Mouse (Mus musculus): Measurements from ENCODE around the gene Ppfia4. TPM values are rescaled to one million over a fixed set of nuclear protein-coding genes. Genes with fewer than 3 reads are reported as not detected.

Ppfia4 gene
- polyA plus RNA-seq, 1 experiment from 2014 or later, result 16.4 TPM

DNA sequence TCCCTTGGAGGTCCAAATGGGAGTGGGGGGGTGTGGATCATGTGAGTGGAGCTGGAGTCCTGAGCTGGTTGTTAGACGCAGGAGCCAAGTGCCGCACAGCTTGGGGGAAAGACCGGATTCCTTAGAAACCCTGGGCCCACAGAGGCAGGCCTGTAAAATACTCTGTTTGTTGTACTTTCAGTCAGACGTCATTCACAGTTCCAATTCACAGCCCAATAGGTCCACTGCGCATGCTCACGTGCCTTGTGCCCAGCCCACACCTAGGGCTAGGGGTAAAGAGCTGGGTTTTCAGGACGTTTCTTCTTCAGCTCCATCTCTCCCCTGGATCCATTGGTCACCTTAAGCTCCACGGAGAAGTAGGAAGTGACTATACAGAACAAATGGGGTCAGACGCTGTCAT, 40.1 kb downstream of the Ppfia4 start:
- Histone ChIP-seq H3K27ac (ENCODE audit: low read length) (no peak overlapping the region), H3K9ac (replicated peaks; ENCODE audit: low read depth, low read length) (no peak overlapping the region), H3K4me3 (replicated peaks; ENCODE audit: low read length) (no peak overlapping the region), H3K27me3 (replicated peaks; ENCODE audit: control insufficient read depth, insufficient read depth, low read length) (no peaks in the 10 kb centered on the region), H3K4me1 (replicated peaks; ENCODE audit: control insufficient read depth, insufficient read depth, low read length) (peaks cover 2% of the 10 kb centered on the region; the same call in 1 of the 2 replicates), H3K4me2 (ENCODE audit: low read length) (no peak overlapping the region), H3K9me3 (ENCODE audit: control insufficient read depth, low read length) (no peaks in the 10 kb centered on the region), H3K36me3 (ENCODE audit: control insufficient read depth, insufficient read depth) (no peaks in the 10 kb centered on the region)
- no peak for ATAC-seq
- WGBS, result 41% methylated on average over 9 of the region's 9 CpGs

DNA sequence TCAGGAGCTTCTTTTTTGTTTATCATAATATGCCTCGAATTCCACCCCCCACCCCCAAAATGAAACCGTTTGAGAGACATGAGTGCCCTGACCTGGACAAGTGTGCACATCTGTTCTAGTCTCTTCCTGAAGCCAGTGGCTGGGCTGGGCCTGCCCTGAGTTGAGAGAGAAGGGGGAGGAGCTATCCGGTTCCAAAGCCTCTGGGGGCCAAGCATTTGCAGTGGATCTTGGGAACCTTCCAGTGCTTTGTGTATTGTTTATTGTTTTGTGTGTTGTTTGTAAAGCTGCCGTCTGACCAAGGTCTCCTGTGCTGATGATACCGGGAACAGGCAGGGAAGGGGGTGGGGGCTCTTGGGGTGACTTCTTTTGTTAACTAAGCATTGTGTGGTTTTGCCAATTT, 40.7 kb downstream of the Ppfia4 start:
- H3K4me1 ChIP-seq (replicated peaks; ENCODE audit: control insufficient read depth, insufficient read depth, low read length), result peaks cover 2% of the 10 kb centered on the region; the same call in 1 of the 2 replicates
- H3K4me3 ChIP-seq (replicated peaks; ENCODE audit: low read length), result no peak overlapping the region
- H3K27me3 ChIP-seq (replicated peaks; ENCODE audit: control insufficient read depth, insufficient read depth, low read length), result no peaks in the 10 kb centered on the region
- no peak for ATAC-seq
- H3K9me3 ChIP-seq (ENCODE audit: control insufficient read depth, low read length), result no peaks in the 10 kb centered on the region
- no peak overlapping the region for H3K9ac ChIP-seq (replicated peaks; ENCODE audit: low read depth, low read length)
- WGBS, result 16% methylated on average over 5 of the region's 5 CpGs
- no peaks in the 10 kb centered on the region for H3K36me3 ChIP-seq (ENCODE audit: control insufficient read depth, insufficient read depth)
- no peak overlapping the region for H3K4me2 ChIP-seq (ENCODE audit: low read length)
- no peak overlapping the region for H3K27ac ChIP-seq (ENCODE audit: low read length)

DNA sequence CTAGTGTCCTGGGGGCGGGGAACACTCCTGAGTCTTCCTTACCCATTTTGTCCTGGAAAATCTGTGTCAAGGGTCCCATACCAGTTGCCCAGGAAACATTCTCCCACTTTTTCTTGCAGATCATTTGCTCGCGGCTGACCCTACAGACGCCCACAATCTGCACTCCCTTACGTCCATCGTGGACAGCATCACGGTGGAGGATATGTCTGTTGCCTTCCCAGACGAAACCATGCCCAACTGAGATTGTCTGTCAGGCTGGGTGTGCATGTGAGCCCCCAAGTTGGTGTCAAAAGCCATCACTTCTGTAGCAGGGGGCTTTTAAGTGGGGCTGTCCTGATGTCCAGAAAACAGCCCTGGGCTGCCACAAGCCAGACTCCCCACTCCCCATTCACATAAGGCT, 41.2 kb downstream of the Ppfia4 start:
- Histone ChIP-seq H3K4me1 (replicated peaks; ENCODE audit: control insufficient read depth, insufficient read depth, low read length) (peaks cover 2% of the 10 kb centered on the region; the same call in 1 of the 2 replicates), H3K27me3 (replicated peaks; ENCODE audit: control insufficient read depth, insufficient read depth, low read length) (no peaks in the 10 kb centered on the region), H3K4me2 (ENCODE audit: low read length) (no peak overlapping the region), H3K36me3 (ENCODE audit: control insufficient read depth, insufficient read depth) (no peaks in the 10 kb centered on the region), H3K9me3 (ENCODE audit: control insufficient read depth, low read length) (no peaks in the 10 kb centered on the region), H3K4me3 (replicated peaks; ENCODE audit: low read length) (no peak overlapping the region), H3K27ac (ENCODE audit: low read length) (no peak overlapping the region), H3K9ac (replicated peaks; ENCODE audit: low read depth, low read length) (no peak overlapping the region)
- ATAC-seq, result no peak
- 79% methylated on average over 8 of the region's 8 CpGs for WGBS

DNA sequence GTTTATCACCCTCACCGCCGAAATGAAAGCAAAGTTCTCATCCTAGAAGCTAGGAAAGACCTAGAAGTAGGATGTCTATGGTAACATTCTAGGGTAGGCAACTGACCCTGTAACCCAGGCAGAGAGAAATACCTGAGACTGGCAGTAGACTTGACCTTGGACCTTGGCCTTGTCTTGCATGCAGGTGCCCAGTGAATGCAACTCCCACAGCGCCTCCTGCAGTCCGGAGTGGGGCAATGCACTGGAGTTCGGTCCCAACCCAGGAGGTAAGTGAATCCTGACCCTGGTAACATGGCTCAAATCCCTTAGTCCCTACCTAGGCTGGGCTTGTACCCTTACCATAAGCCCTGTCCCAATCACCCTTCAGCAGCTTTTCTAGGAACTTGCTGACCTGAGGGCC, 41.8 kb downstream of the Ppfia4 start:
- Histone ChIP-seq H3K9ac (replicated peaks; ENCODE audit: low read depth, low read length) (no peak overlapping the region), H3K4me2 (ENCODE audit: low read length) (no peak overlapping the region), H3K4me1 (replicated peaks; ENCODE audit: control insufficient read depth, insufficient read depth, low read length) (peaks cover 2% of the 10 kb centered on the region; the same call in 1 of the 2 replicates), H3K27ac (ENCODE audit: low read length) (no peak overlapping the region), H3K27me3 (replicated peaks; ENCODE audit: control insufficient read depth, insufficient read depth, low read length) (no peaks in the 10 kb centered on the region), H3K4me3 (replicated peaks; ENCODE audit: low read length) (no peak overlapping the region), H3K9me3 (ENCODE audit: control insufficient read depth, low read length) (no peaks in the 10 kb centered on the region), H3K36me3 (ENCODE audit: control insufficient read depth, insufficient read depth) (no peaks in the 10 kb centered on the region)
- ATAC-seq, result no peak
- WGBS, result 71% methylated on average over 5 of the region's 5 CpGs

DNA sequence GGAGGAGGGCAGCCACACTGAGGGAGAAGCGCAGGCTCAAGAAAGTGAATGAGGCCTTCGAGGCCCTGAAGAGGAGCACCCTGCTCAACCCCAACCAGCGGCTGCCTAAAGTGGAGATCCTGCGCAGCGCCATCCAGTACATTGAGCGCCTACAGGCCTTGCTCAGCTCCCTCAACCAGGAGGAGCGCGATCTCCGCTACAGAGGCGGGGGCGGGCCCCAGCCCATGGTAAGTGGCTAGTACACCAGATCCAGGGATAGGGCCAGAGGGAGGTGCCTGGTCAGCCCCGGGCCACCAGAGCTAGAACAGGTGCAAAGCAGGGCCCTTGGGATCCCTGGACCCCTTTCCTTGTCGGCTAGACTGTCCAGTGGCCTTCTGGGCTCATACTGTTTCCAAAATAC, 42.4 kb downstream of the Ppfia4 start:
- no peak for ATAC-seq
- WGBS, result 92% methylated on average over 13 of the region's 13 CpGs
- Histone ChIP-seq H3K36me3 (ENCODE audit: control insufficient read depth, insufficient read depth) (no peaks in the 10 kb centered on the region), H3K4me3 (replicated peaks; ENCODE audit: low read length) (no peak overlapping the region), H3K9me3 (ENCODE audit: control insufficient read depth, low read length) (no peaks in the 10 kb centered on the region), H3K4me2 (ENCODE audit: low read length) (no peak overlapping the region), H3K27me3 (replicated peaks; ENCODE audit: control insufficient read depth, insufficient read depth, low read length) (no peaks in the 10 kb centered on the region), H3K4me1 (replicated peaks; ENCODE audit: control insufficient read depth, insufficient read depth, low read length) (peaks cover 2% of the 10 kb centered on the region; the same call in 1 of the 2 replicates), H3K27ac (ENCODE audit: low read length) (no peak overlapping the region), H3K9ac (replicated peaks; ENCODE audit: low read depth, low read length) (no peak overlapping the region)

DNA sequence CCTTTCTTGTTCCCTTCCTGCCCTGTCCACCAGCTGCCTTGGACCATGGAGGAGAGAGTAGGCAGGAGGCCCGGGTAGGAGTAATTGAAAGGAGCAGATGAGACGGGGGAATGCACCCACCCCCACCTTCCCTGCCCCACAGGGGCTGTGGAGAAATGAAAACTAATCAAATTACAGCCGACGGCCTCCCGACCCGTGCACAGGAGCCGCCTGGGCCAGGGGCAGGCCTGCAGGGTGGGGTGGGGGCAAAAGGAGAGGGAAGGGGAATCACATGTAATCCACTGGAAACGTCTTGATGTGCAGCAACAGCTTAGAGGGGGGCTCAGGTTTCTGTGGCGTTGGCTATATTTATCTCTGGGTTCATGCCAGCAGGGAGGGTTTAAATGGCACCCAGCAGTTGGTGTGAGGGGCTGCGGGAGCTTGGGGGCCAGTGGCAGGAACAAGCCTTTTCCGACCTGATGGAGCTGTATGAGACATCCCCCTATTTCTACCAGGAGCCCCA, 43.1 kb downstream of the Ppfia4 start, which contains the start of gene Myog:
Gene Myog, plus strand, starts transcription at position 392 of the 502 bp plus-strand sequence.
- Histone ChIP-seq H3K4me3 (replicated peaks; ENCODE audit: low read length) (no peak within 1 kb of the TSS), H3K36me3 (ENCODE audit: control insufficient read depth, insufficient read depth) (no peaks in the 10 kb centered on the region), H3K4me1 (replicated peaks; ENCODE audit: control insufficient read depth, insufficient read depth, low read length) (peaks cover 2% of the 10 kb centered on the region; the same call in 1 of the 2 replicates), H3K4me2 (ENCODE audit: low read length) (no peak within 1 kb of the TSS), H3K9me3 (ENCODE audit: control insufficient read depth, low read length) (no peaks in the 10 kb centered on the region), H3K27ac (ENCODE audit: low read length) (no peak within 1 kb of the TSS), H3K27me3 (replicated peaks; ENCODE audit: control insufficient read depth, insufficient read depth, low read length) (no peaks in the 10 kb centered on the region), H3K9ac (replicated peaks; ENCODE audit: low read depth, low read length) (no peak within 1 kb of the TSS)
- ATAC-seq, result no peak
- 54% methylated on average over 11 of the region's 11 CpGs for WGBS

DNA sequence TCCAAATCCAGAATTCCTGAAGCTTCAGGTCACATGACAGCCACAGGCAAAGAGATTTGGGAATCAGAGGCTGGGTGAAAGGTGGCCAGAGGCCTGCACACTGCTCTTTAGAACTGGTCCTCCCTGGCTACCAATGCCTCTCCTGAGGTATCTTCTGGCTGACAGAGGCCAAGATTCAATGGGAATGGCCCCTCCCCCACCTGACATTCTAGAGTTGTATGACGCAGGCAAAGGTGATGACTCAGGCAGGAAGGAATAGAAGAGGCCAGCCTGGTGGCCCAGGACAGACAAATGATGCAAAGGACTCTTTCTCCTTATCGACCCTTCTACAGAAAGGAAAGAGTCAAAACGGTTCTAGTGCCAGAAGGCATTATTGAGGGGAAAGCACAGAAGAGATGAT, 44.5 kb downstream of the Ppfia4 start:
- Histone ChIP-seq H3K4me2 (ENCODE audit: low read length) (no peak overlapping the region), H3K27me3 (replicated peaks; ENCODE audit: control insufficient read depth, insufficient read depth, low read length) (no peaks in the 10 kb centered on the region), H3K4me1 (replicated peaks; ENCODE audit: control insufficient read depth, insufficient read depth, low read length) (peaks cover 2% of the 10 kb centered on the region; the same call in 1 of the 2 replicates), H3K9me3 (ENCODE audit: control insufficient read depth, low read length) (no peaks in the 10 kb centered on the region), H3K36me3 (ENCODE audit: control insufficient read depth, insufficient read depth) (no peaks in the 10 kb centered on the region), H3K9ac (replicated peaks; ENCODE audit: low read depth, low read length) (no peak overlapping the region), H3K4me3 (replicated peaks; ENCODE audit: low read length) (no peak overlapping the region), H3K27ac (ENCODE audit: low read length) (no peak overlapping the region)
- 83% methylated on average over 3 of the region's 3 CpGs for WGBS
- ATAC-seq, result no peak

DNA sequence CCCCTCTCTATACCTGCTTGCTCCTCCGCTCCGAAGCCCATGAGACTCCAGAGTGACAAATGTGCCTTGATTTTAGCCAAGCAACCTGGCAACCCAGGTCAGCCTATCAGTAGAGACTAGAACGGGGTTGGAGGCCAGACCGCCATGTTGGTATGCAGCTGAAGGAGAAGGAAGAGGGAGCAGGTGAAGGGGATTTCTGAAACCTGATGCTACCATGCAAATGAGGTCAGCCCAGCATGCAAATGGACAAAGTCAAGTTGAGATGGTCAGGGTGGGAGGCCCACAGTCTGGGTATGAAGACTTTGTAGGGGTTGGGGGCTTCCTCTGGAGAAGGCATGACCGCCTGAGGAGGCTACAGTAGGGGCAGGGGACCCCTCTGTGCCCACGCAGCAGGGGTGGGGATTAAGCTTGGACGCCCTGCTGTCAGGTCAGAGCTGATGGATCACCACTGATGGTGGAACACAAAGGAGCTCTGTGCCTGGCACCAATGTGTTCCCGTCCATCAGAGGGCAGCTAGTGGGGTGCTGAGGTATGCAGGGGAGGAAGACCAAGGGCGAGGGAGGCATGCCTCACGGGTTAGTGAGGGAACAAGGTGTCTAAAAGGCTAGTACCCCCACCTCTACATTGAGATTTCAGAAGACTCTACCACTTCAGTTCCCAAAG, 47.1 kb downstream of the Ppfia4 start:
- 59% methylated on average over 10 of the region's 10 CpGs for WGBS
- no peak overlapping the region for H3K4me3 ChIP-seq (replicated peaks; ENCODE audit: low read length)

DNA sequence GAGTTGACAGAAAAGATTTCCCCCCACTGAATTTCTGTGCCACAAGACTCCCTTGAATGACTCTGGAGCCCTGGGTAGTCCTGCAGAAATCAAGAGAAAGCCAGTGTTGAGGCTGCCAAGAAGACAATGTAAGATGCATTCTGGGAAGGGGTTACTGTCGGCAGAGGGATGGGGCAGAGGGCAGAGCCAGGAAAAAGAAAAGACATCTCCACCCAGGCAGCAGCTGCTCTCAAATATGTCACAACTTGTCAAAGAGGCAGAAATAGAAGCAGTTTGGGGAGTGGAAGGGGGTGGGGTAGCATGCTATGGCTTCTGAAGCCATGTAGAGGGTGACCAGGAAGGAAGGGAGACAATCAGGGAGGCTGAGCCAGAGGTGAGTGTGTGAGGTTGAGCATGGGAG, 49.6 kb downstream of the Ppfia4 start:
- 30% methylated on average over 1 of the region's 1 CpGs for WGBS
- Histone ChIP-seq H3K4me3 (replicated peaks; ENCODE audit: low read length) (no peak overlapping the region), H3K36me3 (ENCODE audit: control insufficient read depth, insufficient read depth) (no peaks in the 10 kb centered on the region), H3K27me3 (replicated peaks; ENCODE audit: control insufficient read depth, insufficient read depth, low read length) (no peaks in the 10 kb centered on the region), H3K9ac (replicated peaks; ENCODE audit: low read depth, low read length) (no peak overlapping the region), H3K27ac (ENCODE audit: low read length) (no peak overlapping the region), H3K4me1 (replicated peaks; ENCODE audit: control insufficient read depth, insufficient read depth, low read length) (no peaks in the 10 kb centered on the region), H3K4me2 (ENCODE audit: low read length) (no peak overlapping the region), H3K9me3 (ENCODE audit: control insufficient read depth, low read length) (no peaks in the 10 kb centered on the region)
- no peak for ATAC-seq

More for the DNA sequence above, 47.1 kb downstream of the Ppfia4 start:
- no peak overlapping the region for H3K27ac ChIP-seq (ENCODE audit: low read length)
- no peaks in the 10 kb centered on the region for H3K27me3 ChIP-seq (replicated peaks; ENCODE audit: control insufficient read depth, insufficient read depth, low read length)
- no peaks in the 10 kb centered on the region for H3K36me3 ChIP-seq (ENCODE audit: control insufficient read depth, insufficient read depth)
- H3K9me3 ChIP-seq (ENCODE audit: control insufficient read depth, low read length), result no peaks in the 10 kb centered on the region
- no peaks in the 10 kb centered on the region; the same call in 1 of the 2 replicates for H3K4me1 ChIP-seq (replicated peaks; ENCODE audit: control insufficient read depth, insufficient read depth, low read length)
- no peak for ATAC-seq
- H3K4me2 ChIP-seq (ENCODE audit: low read length), result no peak overlapping the region
- no peak overlapping the region for H3K9ac ChIP-seq (replicated peaks; ENCODE audit: low read depth, low read length)

Measured in forebrain, embryonic 16.5 days (tissue).